Mouse (Mus musculus): ENCODE data around the gene Slc12a3.

Slc12a3 gene

DNA sequence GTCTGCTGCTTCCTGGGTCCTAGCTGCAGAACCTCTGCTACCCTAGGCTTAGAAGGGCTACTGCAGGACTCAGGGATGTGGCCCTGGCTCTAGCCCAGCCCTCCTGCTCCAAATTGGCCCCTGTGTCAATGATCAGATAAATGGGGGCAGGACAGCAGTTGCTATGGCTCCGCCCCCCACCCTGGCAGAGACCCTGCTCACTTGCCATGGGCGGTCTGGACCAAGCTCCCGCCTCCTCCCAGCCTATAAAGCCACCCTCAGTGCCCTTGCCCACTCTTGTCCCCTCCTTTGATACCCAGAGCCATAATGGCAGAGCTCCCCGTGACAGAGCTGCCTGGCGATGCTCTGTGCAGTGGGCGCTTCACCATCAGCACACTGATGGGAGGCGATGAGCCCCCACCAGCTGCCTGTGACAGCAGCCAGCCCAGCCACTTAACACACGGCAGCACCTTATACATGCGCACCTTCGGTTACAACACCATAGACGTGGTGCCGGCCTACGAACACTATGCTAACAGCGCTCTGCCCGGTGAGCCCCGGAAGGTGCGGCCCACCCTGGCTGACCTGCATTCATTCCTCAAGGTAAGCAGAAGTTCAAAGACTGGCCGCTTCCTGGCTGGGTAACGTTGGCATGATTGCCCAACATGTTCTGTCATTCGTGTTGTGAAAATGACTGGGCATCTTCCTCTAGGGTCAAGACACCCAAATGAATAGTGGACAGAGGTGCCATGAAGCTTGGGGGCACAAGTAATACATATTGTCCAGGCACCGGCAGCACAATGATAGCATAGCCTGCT is at the start of gene Slc12a3:
TSS of gene Slc12a3 (plus strand) at position 270 of the 797 bp plus-strand sequence.
- no peak for DNase-seq (ENCODE audit: low read depth, low spot score)

DNA sequence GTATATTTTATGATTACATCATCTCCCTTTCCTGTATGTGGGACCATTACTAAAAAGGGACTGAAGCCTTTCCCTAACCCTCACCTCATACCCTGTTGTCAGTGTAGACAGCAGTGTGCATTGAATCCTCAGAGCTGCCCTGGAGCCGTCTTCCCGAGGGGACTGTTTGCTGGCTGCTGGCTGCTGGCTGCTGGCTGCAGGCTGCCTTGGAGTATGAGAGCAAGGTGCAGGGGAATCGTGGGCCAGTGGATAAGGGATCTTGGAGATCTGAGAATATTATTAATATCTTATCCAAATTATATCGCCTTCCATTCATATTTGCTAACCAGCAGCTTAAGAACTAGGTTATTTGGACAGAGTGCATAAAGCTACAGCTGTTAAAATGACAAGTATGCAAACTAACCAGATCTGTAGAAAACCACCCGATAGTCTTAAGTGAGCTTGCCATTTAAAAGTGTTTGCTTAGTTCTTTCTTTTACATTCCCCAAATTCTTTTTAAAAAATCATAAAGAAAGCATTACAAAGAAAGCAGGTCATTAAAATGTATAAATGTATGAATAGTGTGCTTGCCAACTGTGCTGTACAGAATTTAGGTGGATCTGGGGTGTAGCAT is 48.9 kb upstream of the Slc12a3 start:
- no peak for DNase-seq (ENCODE audit: low read depth, low spot score)

DNA sequence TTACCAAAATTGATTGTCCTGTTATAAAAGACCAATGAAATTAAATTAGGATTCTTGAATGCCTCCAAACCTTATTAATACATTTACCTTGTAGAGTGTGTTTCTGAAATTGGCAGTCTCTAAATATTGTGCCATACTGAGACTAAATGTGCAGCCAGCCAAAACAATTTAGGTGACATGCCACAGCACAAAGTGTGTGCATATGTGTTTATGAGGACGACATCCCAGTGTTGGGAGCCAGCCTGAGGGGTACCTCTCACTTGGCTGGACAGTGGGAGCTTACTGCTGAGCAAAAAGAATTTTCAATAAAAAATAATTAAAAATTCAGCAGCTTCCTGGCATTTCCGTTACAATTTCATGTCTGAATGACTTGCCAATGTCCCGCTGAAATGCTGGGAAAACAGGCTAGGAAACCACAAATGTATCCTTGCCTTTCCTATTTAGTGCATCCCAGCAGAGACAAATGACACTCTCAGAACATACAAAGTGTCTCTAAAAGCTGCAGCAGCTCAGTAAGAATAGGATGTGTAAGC is 46.5 kb upstream of the Slc12a3 start:
- DNase-seq (ENCODE audit: low read depth, low spot score): no peak

DNA sequence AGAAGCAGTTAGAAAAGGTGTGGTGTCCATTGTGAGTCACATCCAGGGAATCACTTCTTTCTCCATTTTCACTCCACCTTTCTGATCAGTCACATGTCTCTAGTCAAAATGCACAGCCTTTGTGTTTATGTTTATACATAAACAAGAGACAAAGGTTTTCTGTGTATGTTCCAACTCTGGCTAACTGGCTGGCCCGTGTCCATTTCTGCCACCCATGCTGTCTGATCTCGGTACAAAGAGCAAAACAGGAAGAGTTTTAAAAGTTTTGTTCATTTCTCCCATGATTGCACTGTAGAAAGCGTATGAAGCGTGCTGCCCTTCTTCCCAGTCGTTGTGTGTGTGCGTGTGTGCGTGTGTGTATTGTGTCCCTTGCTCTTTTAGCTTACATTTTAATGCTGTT is 44.8 kb upstream of the Slc12a3 start:
- no peak for DNase-seq (ENCODE audit: low read depth, low spot score)

- no peak for DNase-seq (ENCODE audit: low read depth, low spot score)
Observed at GRCm38 (mm10) chr8:94290606-94291005, 38.4 kb upstream of the Slc12a3 start.

DNA sequence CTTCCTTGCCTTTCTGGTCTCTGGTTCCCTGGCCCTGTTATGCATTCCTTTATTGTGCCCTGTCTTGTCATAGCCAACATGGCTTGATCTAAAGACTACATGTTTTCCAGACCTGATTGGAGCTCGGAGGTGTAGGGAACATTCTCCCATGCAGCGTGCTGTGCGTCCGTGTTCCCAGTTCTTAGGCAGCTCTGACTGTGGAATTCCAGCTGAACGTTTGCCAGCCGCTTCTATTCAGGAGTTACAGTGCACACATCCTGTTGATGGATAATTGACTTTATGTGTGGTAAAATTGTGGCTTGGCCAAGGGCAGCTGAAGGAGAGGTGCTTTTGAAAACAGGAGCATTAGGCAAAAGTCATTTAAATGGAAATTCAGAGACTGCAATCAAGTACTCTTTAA is 36.9 kb upstream of the Slc12a3 start:
- DNase-seq (ENCODE audit: low read depth, low spot score): no peak

GRCm38 (mm10) chr8:94292626-94293025 is 36.4 kb upstream of the Slc12a3 start:
- no peak for DNase-seq (ENCODE audit: low read depth, low spot score)

GRCm38 (mm10) chr8:94295687-94296086 is 33.3 kb upstream of the Slc12a3 start:
- DNase-seq (ENCODE audit: low read depth, low spot score): no peak

GRCm38 (mm10) chr8:94296312-94296991 is 32.5 kb upstream of the Slc12a3 start:
- DNase-seq (ENCODE audit: low read depth, low spot score): no peak

DNA sequence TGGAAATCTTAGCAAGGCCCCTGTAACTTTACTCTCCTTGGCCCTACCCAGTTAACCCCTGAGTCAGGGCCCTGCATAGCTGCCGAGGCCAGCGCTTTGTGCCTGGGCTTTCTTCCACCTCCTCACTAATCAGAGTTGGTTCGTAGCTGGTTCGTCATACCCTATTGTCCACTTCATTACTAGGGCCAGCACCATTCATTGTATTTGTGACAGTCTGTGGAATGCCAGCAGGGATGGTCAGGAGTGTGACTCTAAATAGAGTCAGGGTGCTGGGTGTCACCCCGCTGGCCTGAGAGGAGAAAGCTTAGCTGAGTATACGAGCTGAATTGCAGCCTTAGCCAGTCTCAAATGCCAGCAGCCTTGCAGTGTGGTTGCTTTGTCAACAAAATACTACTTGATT is 31.9 kb upstream of the Slc12a3 start:
- no peak for DNase-seq (ENCODE audit: low read depth, low spot score)

- DNase-seq (ENCODE audit: low read depth, low spot score): no peak
Observed at GRCm38 (mm10) chr8:94300809-94301208, 28.2 kb upstream of the Slc12a3 start.

DNA sequence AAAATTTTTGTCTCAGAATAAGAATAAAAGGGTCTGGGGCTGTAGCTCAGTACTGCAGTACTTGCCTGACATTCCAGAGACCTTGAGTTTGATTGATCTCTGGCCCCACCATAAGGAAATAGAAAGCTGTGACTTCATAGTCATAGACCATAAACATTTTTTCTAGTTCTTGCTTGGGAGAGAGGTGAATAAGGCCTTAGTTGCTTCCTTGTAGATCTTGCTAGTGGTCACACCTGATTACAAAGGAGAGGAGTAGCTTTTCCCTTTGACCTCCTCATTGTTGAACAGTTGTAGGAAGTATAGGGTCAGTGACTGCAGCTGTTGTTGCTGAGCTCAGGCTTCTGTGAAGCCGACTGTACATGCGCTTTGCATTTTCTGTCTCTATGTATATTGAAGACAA is 24.6 kb upstream of the Slc12a3 start:
- DNase-seq (ENCODE audit: low read depth, low spot score): no peak

GRCm38 (mm10) chr8:94306989-94307513 is 21.9 kb upstream of the Slc12a3 start:
- no peak for DNase-seq (ENCODE audit: low read depth, low spot score)

GRCm38 (mm10) chr8:94307652-94308051 is 21.3 kb upstream of the Slc12a3 start:
- no peak for DNase-seq (ENCODE audit: low read depth, low spot score)

GRCm38 (mm10) chr8:94314069-94314468 is 14.9 kb upstream of the Slc12a3 start:
- no peak for DNase-seq (ENCODE audit: low read depth, low spot score)

DNA sequence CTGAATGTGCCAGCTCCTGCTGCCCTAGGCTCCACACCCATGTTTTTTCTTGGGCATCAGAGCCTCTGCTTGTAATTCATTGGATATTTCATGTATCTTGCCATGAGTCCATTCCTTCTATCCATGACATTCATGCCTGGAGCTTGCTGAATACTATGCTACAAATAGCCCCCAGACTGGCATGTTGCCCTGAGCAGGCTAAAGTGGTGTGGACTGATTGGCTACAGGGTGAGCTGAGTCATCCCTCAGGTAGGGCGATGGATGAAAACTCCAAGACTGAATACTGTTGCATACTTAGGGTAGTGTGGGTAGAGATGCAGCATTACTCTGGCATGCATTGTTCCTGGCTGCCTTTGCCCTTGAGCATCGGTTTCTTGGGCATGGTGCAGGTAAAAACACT is 11.8 kb upstream of the Slc12a3 start:
- no peak for DNase-seq (ENCODE audit: low read depth, low spot score)

- no peak for DNase-seq (ENCODE audit: low read depth, low spot score)
Observed at GRCm38 (mm10) chr8:94317691-94318090, 11.3 kb upstream of the Slc12a3 start.

DNA sequence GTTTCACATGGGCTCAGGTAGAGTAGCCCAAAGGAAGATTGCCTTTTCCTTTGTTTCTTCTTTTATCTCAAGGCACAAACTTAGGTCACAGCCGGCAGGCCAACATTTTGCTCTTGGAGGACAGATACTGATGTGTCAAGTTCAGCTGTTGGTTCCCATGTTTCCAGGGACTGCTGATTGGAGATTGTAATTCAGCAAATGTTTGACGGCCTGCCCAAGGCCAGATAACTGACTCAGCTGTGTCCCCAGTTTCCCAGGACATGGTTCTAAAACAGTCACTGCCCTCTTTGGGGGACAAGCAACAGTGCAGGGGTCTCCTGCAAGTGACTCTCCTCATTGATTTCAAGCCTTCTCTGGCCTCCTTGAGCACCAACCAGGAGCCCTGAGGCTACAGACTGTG is 9.0 kb upstream of the Slc12a3 start:
- DNase-seq (ENCODE audit: low read depth, low spot score): no peak

DNA sequence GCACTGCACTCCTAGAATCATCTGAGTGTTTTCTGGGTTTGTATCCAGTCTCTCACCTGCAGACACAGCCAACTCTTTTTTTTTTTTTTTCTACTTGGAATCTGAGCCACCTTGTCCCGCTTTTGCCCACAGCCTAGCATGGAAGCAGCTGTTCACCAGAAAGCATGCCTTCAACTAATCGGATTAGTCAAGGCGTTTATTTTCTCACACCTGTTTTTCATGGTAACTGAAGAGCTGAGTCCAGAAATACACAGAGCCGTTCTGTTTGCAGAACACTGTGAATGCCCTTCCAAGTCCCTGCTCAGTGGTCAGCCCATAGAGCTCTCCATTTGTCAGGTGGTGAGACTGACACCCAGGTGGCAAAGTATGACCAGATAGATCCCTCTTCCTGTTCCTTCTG is 6.9 kb upstream of the Slc12a3 start:
- DNase-seq (ENCODE audit: low read depth, low spot score): no peak

DNA sequence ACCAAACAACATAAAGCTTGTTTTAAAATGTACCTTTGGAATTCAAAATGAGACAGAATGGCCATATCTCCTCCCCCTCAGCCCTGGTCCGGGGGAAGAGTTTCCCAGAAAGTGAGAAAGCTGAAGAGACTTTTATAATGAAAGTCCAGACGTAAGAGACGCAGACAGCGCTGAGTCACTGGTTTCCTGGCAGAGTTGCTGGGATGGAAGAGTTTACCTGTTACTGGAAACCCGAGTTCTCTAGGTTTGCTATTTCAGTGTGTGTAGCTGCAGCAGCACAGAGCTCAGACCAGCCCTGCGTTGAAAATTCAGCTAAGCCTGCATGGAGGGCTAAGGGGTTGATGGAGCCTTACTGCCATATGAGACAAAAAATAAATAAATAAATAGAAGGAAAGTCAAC is 6.0 kb upstream of the Slc12a3 start:
- DNase-seq (ENCODE audit: low read depth, low spot score): no peak

DNA sequence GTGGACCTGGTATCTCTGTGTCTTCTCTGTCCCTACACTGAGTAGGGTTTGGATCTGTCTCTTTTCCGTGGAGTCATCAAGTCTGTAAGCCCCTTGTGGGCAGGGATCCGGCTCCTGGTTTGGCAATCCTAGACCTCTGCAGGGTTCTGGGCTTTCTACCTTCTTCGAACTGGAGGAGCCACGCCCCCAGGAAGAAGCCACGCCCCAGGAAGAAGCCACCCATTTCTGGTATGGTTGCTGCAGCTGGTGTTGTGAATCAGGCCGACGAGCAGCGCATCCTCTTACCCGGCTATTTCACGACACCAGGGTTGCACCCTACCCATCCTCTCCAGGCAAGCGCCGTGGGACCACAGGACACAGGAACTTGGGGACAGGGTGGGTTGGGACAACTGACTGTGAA is 4.9 kb upstream of the Slc12a3 start:
- no peak for DNase-seq (ENCODE audit: low read depth, low spot score)

DNA sequence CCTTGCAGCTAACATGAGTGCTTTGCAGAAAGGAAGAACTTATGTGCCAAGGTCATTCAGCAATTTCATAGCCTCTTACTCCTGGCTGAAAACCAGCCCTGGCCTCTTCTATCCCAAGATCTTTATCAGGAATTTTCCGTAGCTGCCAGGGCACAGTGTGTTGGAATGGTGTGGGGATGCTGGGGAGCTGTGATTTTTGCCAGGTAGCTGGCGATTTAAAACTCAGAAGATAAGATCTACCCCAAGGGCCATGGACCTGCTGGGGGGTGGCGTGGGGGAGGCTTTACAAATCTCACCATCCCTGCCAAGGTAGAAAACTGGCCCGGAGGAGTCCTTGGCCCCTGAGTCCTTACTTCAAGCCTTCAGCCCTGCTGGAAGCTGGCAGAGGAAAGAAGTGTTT is 3.0 kb upstream of the Slc12a3 start:
- DNase-seq (ENCODE audit: low read depth, low spot score): no peak
